Mouse (Mus musculus) midbrain, embryonic 12.5 days (tissue): ENCODE measurements around the gene Hoxd1. TPM values are rescaled to one million over a fixed set of nuclear protein-coding genes. Genes with fewer than 3 reads are reported as not detected.

Experiments
- microRNA counts: library from miRNA; unstranded; fragments of <30 nt; microRNA quantifications from one replicate; lab custom pipeline; 2017
- microRNA-seq: library from miRNA; unstranded; fragments of <30 nt; microRNA quantifications from one replicate; pipeline ENCODE4, GENCODE M21; 2017
- polyA plus RNA-seq: library from polyadenylated mRNA; unstranded; fragments of >200 nt; fragmentation: Nextera tagmentation; extraction: Ambion mirVana; gene quantifications from 2 replicates; pipeline ENCODE4 v1.2.1, GENCODE M21; 2016

The Hoxd1 gene
- polyA plus RNA-seq, 1 experiment from 2014 or later: 0.40 TPM

MicroRNAs within 50 kb of the gene (microRNA counts, 519-probe panel; counts per million panel counts)
- microRNA mmu-miR-10b (lab: Ali Mortazavi, UCI): not detected

Small RNA genes lying within 50 kb of the gene (microRNA-seq; reads per million reads assigned to microRNA genes)
- gene Mir10b: 78.3 reads per million, percentile 48 among the genes with 10 or more reads in this experiment

Other genes starting within 250 kb of the Hoxd1 start
- 59.7 and 60.8 TPM in 2 replicates for gene Lnpk, start 183.5 kb upstream of the Hoxd1 start, polyA plus RNA-seq
- gene Evx2, start 103.4 kb upstream of the Hoxd1 start, polyA plus RNA-seq: 1.2 and 1.4 TPM in 2 replicates
- 0.21 TPM in 1 of 2 replicates, not detected in the other for gene Hoxd13, start 94.7 kb upstream of the Hoxd1 start, polyA plus RNA-seq
- not detected in 2 replicates for gene Hoxd12, start 88.0 kb upstream of the Hoxd1 start, polyA plus RNA-seq
- gene Hoxd11, start 83.4 kb upstream of the Hoxd1 start, polyA plus RNA-seq: not detected in 2 replicates
- gene Hoxd10, start 71.1 kb upstream of the Hoxd1 start, polyA plus RNA-seq: not detected in 2 replicates
- not detected in 2 replicates for gene Hoxd9, start 65.3 kb upstream of the Hoxd1 start, polyA plus RNA-seq
- 0.08 and 0.15 TPM in 2 replicates for gene Hoxd8, start 58.4 kb upstream of the Hoxd1 start, polyA plus RNA-seq
- not detected in 2 replicates for gene Hoxd3, start 51.1 kb upstream of the Hoxd1 start, polyA plus RNA-seq
- not detected in 2 replicates for gene Hoxd4, start 51.1 kb upstream of the Hoxd1 start, polyA plus RNA-seq
- not detected in 2 replicates for gene Gm28230, start 36.3 kb upstream of the Hoxd1 start, polyA plus RNA-seq
- gene Mtx2, start 62.8 kb downstream of the Hoxd1 start, polyA plus RNA-seq: 110 and 118 TPM in 2 replicates